Mouse (Mus musculus) kidney, postnatal 25 days (tissue): ENCODE results near the gene Klf3.

Experiments
- DNase-seq, 2 experiments: peaks; one replicate each; pipeline ENCODE4 v3.0.0; 2021; ENCODE audit warnings: mixed read lengths in 2 of 2

Gene Klf3

GRCm38 (mm10) chr5:64802795-64803719, at the start of gene Klf3:
Klf3 (plus strand) TSS chr5:64803388.
- peak; percentile 90 to 98 for DNase-seq

- no peak for DNase-seq
These were observed 40.9 kb upstream of the Klf3 start for GRCm38 (mm10) chr5:64762295-64762694.

- no peak for DNase-seq
These were observed 38.7 kb upstream of the Klf3 start for GRCm38 (mm10) chr5:64764452-64764851.

- DNase-seq = no peak
These were observed 37.4 kb upstream of the Klf3 start for GRCm38 (mm10) chr5:64765765-64766164.

- no peak for DNase-seq
These were observed 36.6 kb upstream of the Klf3 start for GRCm38 (mm10) chr5:64766626-64767025.

- DNase-seq = no peak
These were observed 31.6 kb upstream of the Klf3 start for GRCm38 (mm10) chr5:64771619-64772018.

- DNase-seq = no peak
These were observed 25.0 kb upstream of the Klf3 start for GRCm38 (mm10) chr5:64778211-64778610.

GRCm38 (mm10) chr5:64779285-64779684, 23.9 kb upstream of the Klf3 start:
- no peak for DNase-seq

GRCm38 (mm10) chr5:64780778-64781177, 22.4 kb upstream of the Klf3 start:
- no peak for DNase-seq

GRCm38 (mm10) chr5:64788175-64788574, 15.0 kb upstream of the Klf3 start:
- no peak for DNase-seq

- no peak for DNase-seq
These were observed 5.0 kb upstream of the Klf3 start for GRCm38 (mm10) chr5:64798209-64798608.

- no peak for DNase-seq
These were observed 1.6 kb upstream of the Klf3 start for GRCm38 (mm10) chr5:64801545-64801944.

GRCm38 (mm10) chr5:64802143-64802542, 1.0 kb upstream of the Klf3 start:
- DNase-seq = no peak

- DNase-seq = peak; percentile 40 to 73
These were observed 703 bp downstream of the Klf3 start for GRCm38 (mm10) chr5:64803720-64804462.

- DNase-seq = no peak
These were observed 2.1 kb downstream of the Klf3 start for GRCm38 (mm10) chr5:64805131-64805872.

GRCm38 (mm10) chr5:64805873-64806505, 2.8 kb downstream of the Klf3 start:
- DNase-seq = peak; percentile 75 to 89

- no peak for DNase-seq
These were observed 3.4 kb downstream of the Klf3 start for GRCm38 (mm10) chr5:64806600-64806999.

GRCm38 (mm10) chr5:64807159-64807558, 4.0 kb downstream of the Klf3 start:
- DNase-seq = no peak

GRCm38 (mm10) chr5:64807603-64808002, 4.4 kb downstream of the Klf3 start:
- no peak for DNase-seq

GRCm38 (mm10) chr5:64808106-64809010, 5.2 kb downstream of the Klf3 start:
- DNase-seq = peak; percentile 42 to 75

GRCm38 (mm10) chr5:64809257-64809656, 6.1 kb downstream of the Klf3 start:
- no peak for DNase-seq
